Mouse (Mus musculus) heart, postnatal 10 days (tissue): Measurements from ENCODE around the gene Copz1. TPM values are rescaled to one million over a fixed set of nuclear protein-coding genes. Genes with fewer than 3 reads are reported as not detected.
A peak's percentile ranks its signal among the peaks of the same experiment; 100 is the strongest.

Experiments used
- DNase-seq, 2 experiments: peaks; one replicate each; pipeline ENCODE4 v3.0.0; 2021
- intact Hi-C: fragments of 180-260 bp; cut with DNase I; formaldehyde crosslinking; loops from one replicate; pipeline ENCODE4 v1.15.1; 2025
- microRNA-seq, 2 experiments: library from miRNA; unstranded; fragments of <30 nt; microRNA quantifications; one replicate each; pipeline ENCODE4 v1.2.0; 2022
- total RNA-seq, 2 experiments: library from RNA; stranded (reverse); gene quantifications; 2 replicates each; pipeline ENCODE4 v1.2.3; 2021

Gene Copz1
- total RNA-seq, 2 experiments from 2014 or later, result 81.2 to 83.3 TPM

DNA sequence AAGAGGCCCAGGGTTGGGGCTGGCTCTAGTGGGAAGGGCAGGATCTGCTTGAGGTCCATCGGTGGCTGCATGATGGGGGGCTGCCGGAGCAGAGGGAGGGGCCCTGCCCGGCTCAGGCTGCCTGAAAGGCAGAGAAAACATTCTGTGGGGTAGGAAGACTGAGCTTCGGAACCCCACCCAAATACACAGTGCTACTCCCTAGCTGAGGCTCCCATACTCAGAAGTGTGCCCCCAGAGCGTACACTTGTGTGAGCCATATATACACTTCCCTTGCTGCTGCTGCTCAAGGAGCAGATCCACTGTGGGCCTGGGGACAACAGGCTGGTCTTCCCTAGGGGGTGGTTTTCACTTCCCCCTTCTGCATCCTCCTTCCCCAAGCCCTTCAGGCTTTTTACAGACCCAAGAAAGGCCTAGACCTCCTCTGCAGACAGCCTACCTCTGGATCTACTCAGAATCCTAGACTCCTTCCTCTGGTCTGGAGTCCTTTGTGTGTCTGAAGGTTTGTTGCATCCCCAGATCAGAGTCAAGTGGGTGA lies 60.6 kb downstream of the Copz1 start:
- DNase-seq, result no peak
- intact Hi-C loops, result no loop called here

- DNase-seq, result no peak
Observed at GRCm38 (mm10) chr15:103333738-103334137, 61.2 kb downstream of the Copz1 start.

GRCm38 (mm10) chr15:103334194-103334593 lies 61.7 kb downstream of the Copz1 start:
- intact Hi-C loops, result no loop called here
- no peak for DNase-seq

More at GRCm38 (mm10) chr15:103333738-103334137, 61.2 kb downstream of the Copz1 start:
- intact Hi-C loops, result no loop called here

DNA sequence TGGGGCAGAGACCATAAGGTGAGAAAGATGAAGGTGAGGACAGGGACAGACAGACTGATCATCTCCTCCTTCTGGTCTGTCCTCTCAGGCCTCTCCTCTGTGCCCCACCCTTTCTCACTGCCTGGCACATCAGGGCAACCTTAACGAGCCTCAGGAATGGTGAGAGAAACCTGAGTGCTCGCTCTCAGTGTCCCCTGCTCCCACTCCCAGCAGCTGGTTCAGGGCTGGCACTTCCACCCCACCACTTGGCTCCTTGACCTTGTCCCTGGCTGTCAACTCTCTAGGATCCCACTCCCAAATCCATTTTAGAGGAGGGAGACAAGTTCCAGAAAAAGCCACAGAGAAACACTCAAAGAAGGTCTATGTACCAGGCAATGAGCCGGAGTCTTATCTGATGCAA lies 62.5 kb downstream of the Copz1 start:
- DNase-seq, result no peak

DNA sequence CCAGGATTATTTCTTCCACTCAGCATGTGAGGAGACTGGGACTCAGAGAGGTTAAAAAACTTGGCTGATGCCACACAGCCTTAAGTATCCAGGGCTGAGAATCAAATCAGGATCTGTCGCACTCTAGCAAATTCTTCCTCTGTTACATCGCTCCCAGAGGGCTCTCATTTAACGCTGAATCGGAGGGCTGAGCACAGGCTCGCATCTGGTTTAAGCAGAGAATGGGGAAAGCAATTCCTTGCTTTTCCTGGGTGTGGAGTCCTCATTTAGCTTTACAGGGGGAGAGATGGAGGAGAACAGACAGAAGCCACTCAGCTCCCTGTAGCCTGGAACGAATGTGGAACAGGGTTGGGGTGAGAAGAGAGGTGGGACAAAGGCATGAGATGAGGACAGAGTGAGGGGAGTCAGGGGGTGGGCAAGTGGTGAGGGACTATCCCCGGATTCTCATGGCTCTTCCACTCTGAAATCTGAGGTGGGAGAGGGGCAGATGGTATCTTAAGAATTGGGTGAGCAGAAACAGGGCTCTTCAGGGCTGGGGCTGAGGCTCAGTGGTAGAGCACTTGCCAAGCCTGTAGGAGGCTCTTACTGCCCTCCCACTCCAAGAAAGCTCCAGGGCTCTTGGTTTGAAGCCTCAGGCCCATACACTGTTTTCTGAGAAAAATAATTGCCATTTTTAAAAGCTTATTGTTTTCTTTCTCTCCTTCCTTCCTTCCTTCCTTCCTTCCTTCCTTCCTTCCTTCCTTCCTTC lies 63.1 kb downstream of the Copz1 start:
- DNase-seq, result no peak
- intact Hi-C loops, result no loop called here

More for the DNA sequence above, 62.5 kb downstream of the Copz1 start:
- intact Hi-C loops, result no loop called here

- intact Hi-C loops, result no loop called here
- no peak for DNase-seq
Observed at GRCm38 (mm10) chr15:103336996-103337667, 64.6 kb downstream of the Copz1 start.

GRCm38 (mm10) chr15:103338829-103339165 lies 66.3 kb downstream of the Copz1 start:
- intact Hi-C loops, result no loop called here
- no peak for DNase-seq

- intact Hi-C loops, result no loop called here
- DNase-seq, result no peak
Observed at GRCm38 (mm10) chr15:103339166-103339960, 66.8 kb downstream of the Copz1 start.

GRCm38 (mm10) chr15:103339961-103340337 lies 67.4 kb downstream of the Copz1 start, which contains the start of gene Zfp385a:
Gene Zfp385a, minus strand, starts transcription at chr15:103340093.
- no peak for DNase-seq
- intact Hi-C loops, result no loop called here

- no peak for DNase-seq
Observed at GRCm38 (mm10) chr15:103340786-103341185, 68.3 kb downstream of the Copz1 start.

GRCm38 (mm10) chr15:103341547-103341946 lies 69.0 kb downstream of the Copz1 start:
- DNase-seq, result no peak
- intact Hi-C loops, result no loop called here

More at GRCm38 (mm10) chr15:103340786-103341185, 68.3 kb downstream of the Copz1 start:
- intact Hi-C loops, result no loop called here

- intact Hi-C loops, result no loop called here
- peak; percentile 85 to 92 for DNase-seq
Observed at GRCm38 (mm10) chr15:103342415-103342814, 69.9 kb downstream of the Copz1 start.

DNA sequence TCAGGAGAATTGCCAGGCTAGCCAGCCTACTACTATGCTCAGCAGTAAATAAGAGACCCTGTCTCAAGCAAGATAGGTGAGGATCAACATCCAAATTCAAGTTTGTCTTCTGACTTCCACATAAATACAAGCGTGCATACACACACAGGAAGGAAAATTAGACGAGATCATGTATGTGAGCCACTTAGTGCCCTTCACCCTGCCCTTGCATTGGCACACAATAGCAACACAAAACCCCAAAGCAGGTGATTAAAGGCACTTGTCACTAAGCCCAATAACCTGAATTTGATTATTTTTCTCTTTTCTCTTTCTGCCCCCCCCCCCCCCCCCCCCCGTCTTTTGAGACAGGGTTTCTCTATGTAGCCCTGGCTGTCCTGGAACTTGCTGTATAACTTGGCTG lies 70.5 kb downstream of the Copz1 start:
- intact Hi-C loops, result no loop called here

GRCm38 (mm10) chr15:103343556-103343955 lies 71.0 kb downstream of the Copz1 start:
- DNase-seq, result no peak
- intact Hi-C loops, result no loop called here

More for the DNA sequence above, 70.5 kb downstream of the Copz1 start:
- no peak for DNase-seq

DNA sequence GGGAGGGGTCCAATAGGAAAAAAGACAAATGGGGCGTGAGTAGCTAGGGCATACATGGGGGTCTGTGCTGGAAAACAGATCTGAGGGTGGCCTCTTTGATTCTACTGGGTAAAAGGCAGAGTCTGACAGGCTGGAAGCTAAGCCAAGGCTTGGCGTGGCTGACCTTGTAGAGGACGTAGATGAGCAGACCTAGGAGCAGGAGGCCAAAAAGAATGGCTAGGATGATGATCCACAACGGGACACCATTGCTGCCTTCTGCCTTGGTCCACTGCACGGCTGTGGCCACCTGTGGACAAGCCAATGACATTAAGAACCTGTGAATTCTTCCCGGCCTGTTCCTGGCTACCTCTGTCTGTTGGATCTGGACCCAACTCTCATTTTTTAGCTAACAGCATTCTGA lies 73.3 kb downstream of the Copz1 start:
- DNase-seq, result no peak
- intact Hi-C loops, result no loop called here

DNA sequence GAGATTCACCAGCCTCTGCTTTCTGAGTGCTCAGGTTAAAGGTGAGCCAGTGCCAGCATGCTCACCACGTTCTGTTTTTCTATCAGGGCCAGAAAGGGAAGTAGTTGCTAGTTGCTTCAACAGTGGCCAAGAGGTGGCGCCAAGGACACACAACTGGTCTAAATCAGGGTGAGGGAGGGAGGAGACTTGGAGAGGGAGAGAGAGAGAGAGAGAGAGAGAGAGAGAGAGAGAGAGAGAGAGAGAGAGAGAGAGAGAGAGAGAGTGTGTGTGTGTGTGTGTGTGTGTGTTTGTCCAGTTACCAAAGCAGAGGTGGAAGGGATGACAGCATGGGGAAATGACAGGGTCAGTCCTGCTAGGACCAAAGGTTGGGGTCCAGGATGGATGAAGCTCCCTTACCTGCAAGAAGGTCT lies 74.8 kb downstream of the Copz1 start:
- intact Hi-C loops, result loop anchor here (1.0 kb wide), 1 partner anchor 41 kb away; no protein-coding TSS in a partner anchor
- DNase-seq, result peak; percentile 76 to 85

Small RNA genes lying within 50 kb of the gene (microRNA-seq; reads per million reads assigned to microRNA genes)
- 137 to 182 reads per million in 2 experiments for gene Mir148b

Other genes starting within 250 kb of the Copz1 start
- 10 to 100 TPM; 13.7 to 16.1 TPM for gene Smug1, start 105.6 kb upstream of the Copz1 start, total RNA-seq
- gene Cbx5, start 32.9 kb upstream of the Copz1 start, total RNA-seq, result 10 to 100 TPM; 81.3 to 97.4 TPM
- 100 to 1,000 TPM; 299 to 318 TPM for gene Hnrnpa1, start 32.3 kb upstream of the Copz1 start, total RNA-seq
- 1 to 10 TPM in 1 of 2 experiments, under 1 TPM in 1; 0.30 to 1.0 TPM for gene Nfe2, start 14.3 kb upstream of the Copz1 start, total RNA-seq
- gene Gpr84, start 37.9 kb downstream of the Copz1 start, total RNA-seq, result not detected
- gene Zfp385a, start 67.4 kb downstream of the Copz1 start, total RNA-seq, result 10 to 100 TPM; 24.3 to 26.2 TPM
- gene Itga5, start 94.0 kb downstream of the Copz1 start, total RNA-seq, result 100 to 1,000 TPM in 1 of 2 experiments, 10 to 100 TPM in 1; 89.4 to 101 TPM
- gene Gtsf1, start 157.8 kb downstream of the Copz1 start, total RNA-seq, result under 1 TPM; 0.52 to 0.53 TPM
- not detected for gene Gtsf2, start 175.8 kb downstream of the Copz1 start, total RNA-seq
- 1 to 10 TPM; 3.7 to 4.2 TPM for gene Nckap1l, start 181.1 kb downstream of the Copz1 start, total RNA-seq
- 1 to 10 TPM; 2.7 to 2.8 TPM for gene Pde1b, start 230.3 kb downstream of the Copz1 start, total RNA-seq